Mouse (Mus musculus) hindbrain, embryonic 13.5 days (tissue): ENCODE results near the gene Serpinb3a. TPM values are rescaled to one million over a fixed set of nuclear protein-coding genes. Genes with fewer than 3 reads are reported as not detected.
"Not testable (repeated sequence)": the region's sequence is repeated elsewhere in the genome, so short reads cannot be mapped to it uniquely, and the experiment has no call there.

Source experiments
- ATAC-seq: fragments of 200-750 bp; cut with Nextera tagmentation; 2 replicates; pipeline ENCODE4 v1.8.0; 2017; ENCODE audit warnings: moderate TSS enrichment; ENCODE audit not compliant: low FRiP score
- H3K27ac ChIP-seq: fragments of 300-500 bp; sonication (generic); 2 replicates; pipeline ENCODE4 v1.5.1; 2015; ENCODE audit warnings: inconsistent platforms, mild to moderate bottlenecking, moderate library complexity
- H3K27me3 ChIP-seq: fragments of 300-500 bp; sonication (generic); 2 replicates; pipeline ENCODE4 v1.6.1; 2015; ENCODE audit warnings: mild to moderate bottlenecking, inconsistent platforms
- H3K36me3 ChIP-seq: fragments of 300-500 bp; sonication (generic); 2 replicates; pipeline ENCODE4 v1.6.1; 2015; ENCODE audit warnings: mild to moderate bottlenecking, inconsistent platforms
- H3K4me1 ChIP-seq: fragments of 300-500 bp; sonication (generic); replicated peaks from 2 replicates; pipeline ENCODE4 v1.6.1; 2015; ENCODE audit warnings: inconsistent platforms
- H3K4me2 ChIP-seq: fragments of 300-500 bp; sonication (generic); 2 replicates; pipeline ENCODE4 v1.6.1; 2015; ENCODE audit warnings: inconsistent platforms, mild to moderate bottlenecking, moderate library complexity
- H3K4me3 ChIP-seq: fragments of 300-500 bp; sonication (generic); 2 replicates; pipeline ENCODE4 v1.5.1; 2015; ENCODE audit warnings: mild to moderate bottlenecking, inconsistent platforms
- H3K9ac ChIP-seq: fragments of 300-500 bp; sonication (generic); 2 replicates; pipeline ENCODE4 v1.6.1; 2015; ENCODE audit warnings: mild to moderate bottlenecking, inconsistent platforms
- H3K9me3 ChIP-seq: fragments of 300-500 bp; sonication (generic); 2 replicates; pipeline ENCODE4 v1.6.1; 2016; ENCODE audit warnings: inconsistent platforms
- WGBS: fragments of 180-500 bp; shearing (Covaris S2); methylation state at CpG from one replicate; pipeline ENCODE4 v1.1.7; 2015; 5-methylcytosine and 5-hydroxymethylcytosine counted together
- polyA plus RNA-seq: library from polyadenylated mRNA; unstranded; fragments of >200 nt; fragmentation: Nextera tagmentation; extraction: Ambion mirVana; gene quantifications from 2 replicates; pipeline ENCODE4 v1.2.1, GENCODE M21; 2015

The Serpinb3a gene
- not detected in 2 replicates for polyA plus RNA-seq

DNA sequence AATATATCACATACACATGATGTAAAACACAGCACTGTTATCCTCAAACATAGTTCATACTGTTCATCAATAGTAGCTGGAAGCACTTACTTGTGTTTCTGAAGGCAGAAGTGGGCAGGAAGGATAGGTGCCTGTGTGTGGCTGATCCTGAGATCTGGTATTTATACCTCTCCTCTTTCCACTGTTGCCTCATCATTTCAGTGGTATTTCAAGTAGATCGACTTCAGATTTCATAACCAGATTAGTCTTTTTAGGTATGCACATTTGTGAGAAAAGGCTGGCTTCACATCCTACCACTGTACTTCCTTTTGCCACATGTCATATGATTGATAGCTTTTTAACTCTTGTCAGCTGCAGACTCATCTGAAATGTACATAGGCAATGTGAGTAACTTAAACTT lies at the start of gene Serpinb3a:
Serpinb3a (minus strand) TSS at position 101 of the 400 bp plus-strand sequence.
- no peaks in the 10 kb centered on the region for H3K27me3 ChIP-seq
- no peak within 1 kb of the TSS for H3K4me3 ChIP-seq
- no peaks in the 10 kb centered on the region for H3K4me1 ChIP-seq
- ATAC-seq: no peak
- 91% methylated on average over 1 of the region's 1 CpGs for WGBS
- no peak within 1 kb of the TSS for H3K4me2 ChIP-seq
- no peaks in the 10 kb centered on the region for H3K9me3 ChIP-seq
- no peaks in the 10 kb centered on the region for H3K36me3 ChIP-seq
- no peak within 1 kb of the TSS for H3K9ac ChIP-seq
- no peak within 1 kb of the TSS for H3K27ac ChIP-seq

DNA sequence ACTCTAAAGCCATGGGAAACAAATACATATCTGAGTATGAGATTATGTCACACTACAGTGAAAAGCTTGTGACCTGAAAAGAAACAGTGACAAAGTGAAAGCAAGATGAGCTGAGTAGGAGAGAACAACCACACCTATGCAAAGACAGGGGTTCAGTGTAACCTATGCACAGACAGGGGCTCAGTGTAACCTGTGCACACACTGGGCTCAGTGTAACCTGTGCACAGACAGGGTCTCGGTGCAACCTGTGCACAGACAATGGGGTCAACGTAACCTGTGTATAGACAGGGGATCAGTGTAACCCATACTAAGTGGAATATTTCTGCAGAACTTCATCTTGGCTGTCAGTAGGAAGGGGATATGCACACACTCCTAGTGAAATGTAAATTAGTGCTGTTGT lies 46.3 kb upstream of the Serpinb3a start:
- 79% methylated on average over 2 of the region's 2 CpGs for WGBS
- H3K4me1 ChIP-seq: no peaks in the 10 kb centered on the region
- no peak overlapping the region for H3K4me3 ChIP-seq
- H3K27ac ChIP-seq: no peak overlapping the region
- no peaks in the 10 kb centered on the region for H3K36me3 ChIP-seq
- H3K27me3 ChIP-seq: no peaks in the 10 kb centered on the region
- H3K9me3 ChIP-seq: no peaks in the 10 kb centered on the region
- H3K4me2 ChIP-seq: no peak overlapping the region
- no peak overlapping the region for H3K9ac ChIP-seq
- ATAC-seq: no peak

DNA sequence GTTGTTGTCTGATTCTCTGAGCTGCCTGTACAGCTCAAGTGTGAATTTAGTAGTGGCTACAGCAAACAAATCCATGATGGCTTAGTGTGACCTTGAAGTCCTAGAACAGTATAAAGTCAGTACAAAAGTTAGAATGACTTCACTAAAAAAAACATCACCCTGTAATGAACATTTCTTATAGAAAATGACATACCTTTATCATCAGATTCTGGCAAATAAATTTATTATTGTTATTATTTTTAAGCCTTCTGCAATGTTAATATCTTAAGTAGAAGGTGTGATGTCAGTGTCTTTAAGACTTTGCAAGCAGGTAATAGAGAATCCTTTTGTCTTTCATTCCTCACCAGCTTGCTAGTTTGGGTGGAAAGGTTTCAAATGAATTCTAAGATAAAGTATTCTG lies 31.3 kb upstream of the Serpinb3a start, which contains the start of gene Serpinb3d:
Serpinb3d (minus strand) TSS at position 101 of the 400 bp plus-strand sequence.
- Histone ChIP-seq H3K4me1 (no peaks in the 10 kb centered on the region), H3K9ac (no peak within 1 kb of the TSS), H3K27me3 (no peaks in the 10 kb centered on the region), H3K4me3 (no peak within 1 kb of the TSS), H3K9me3 (no peaks in the 10 kb centered on the region), H3K36me3 (no peaks in the 10 kb centered on the region), H3K4me2 (no peak within 1 kb of the TSS), H3K27ac (no peak within 1 kb of the TSS)
- ATAC-seq: no peak

DNA sequence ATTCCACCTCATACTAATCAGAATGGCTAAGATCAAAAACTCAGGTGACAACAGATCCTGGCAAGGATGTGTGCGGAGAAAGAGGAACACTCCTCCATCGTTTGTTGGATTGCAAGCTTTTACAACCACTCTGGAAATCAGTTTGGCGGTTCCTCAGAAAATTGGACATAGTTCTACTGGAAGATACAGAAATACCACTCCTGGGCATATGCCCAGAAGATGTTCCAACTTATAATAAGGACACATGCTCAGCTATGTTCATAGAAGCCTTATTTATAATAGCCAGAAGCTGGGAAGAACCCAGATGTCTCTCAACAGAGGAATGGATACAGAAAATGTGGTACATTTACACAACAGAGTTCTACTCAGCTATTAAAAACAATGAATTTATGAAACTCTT lies 17.9 kb downstream of the Serpinb3a start:
- not testable (repeated sequence) for H3K9ac ChIP-seq, H3K4me1 ChIP-seq, H3K9me3 ChIP-seq, H3K36me3 ChIP-seq, H3K4me2 ChIP-seq, H3K27me3 ChIP-seq, H3K27ac ChIP-seq, ATAC-seq, H3K4me3 ChIP-seq
- WGBS: 90% methylated on average over 3 of the region's 3 CpGs

DNA sequence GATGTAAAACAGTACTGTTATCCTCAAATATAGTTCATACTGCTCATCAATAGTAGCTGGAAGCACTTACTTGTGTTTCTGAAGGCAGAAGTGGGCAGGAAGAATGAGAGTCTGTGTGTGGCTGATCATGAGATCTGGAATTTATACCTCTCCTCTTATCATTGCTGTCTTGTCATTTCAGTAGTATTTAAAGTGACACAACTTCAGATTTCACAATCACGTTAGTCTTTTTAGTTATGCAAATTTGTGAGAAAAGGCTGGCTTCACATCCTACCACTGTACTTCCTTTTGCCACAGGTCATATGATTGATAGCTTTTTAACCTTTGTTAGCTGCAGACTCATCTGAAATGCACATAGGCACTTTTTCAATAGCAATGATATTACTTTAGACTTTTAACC lies 26.2 kb downstream of the Serpinb3a start:
- 65% methylated on average over 1 of the region's 1 CpGs for WGBS
- Histone ChIP-seq H3K4me3 (no peak overlapping the region), H3K27me3 (no peaks in the 10 kb centered on the region), H3K4me2 (no peak overlapping the region), H3K9me3 (no peaks in the 10 kb centered on the region), H3K27ac (no peak overlapping the region), H3K9ac (no peak overlapping the region), H3K36me3 (no peaks in the 10 kb centered on the region), H3K4me1 (no peaks in the 10 kb centered on the region)
- no peak for ATAC-seq

DNA sequence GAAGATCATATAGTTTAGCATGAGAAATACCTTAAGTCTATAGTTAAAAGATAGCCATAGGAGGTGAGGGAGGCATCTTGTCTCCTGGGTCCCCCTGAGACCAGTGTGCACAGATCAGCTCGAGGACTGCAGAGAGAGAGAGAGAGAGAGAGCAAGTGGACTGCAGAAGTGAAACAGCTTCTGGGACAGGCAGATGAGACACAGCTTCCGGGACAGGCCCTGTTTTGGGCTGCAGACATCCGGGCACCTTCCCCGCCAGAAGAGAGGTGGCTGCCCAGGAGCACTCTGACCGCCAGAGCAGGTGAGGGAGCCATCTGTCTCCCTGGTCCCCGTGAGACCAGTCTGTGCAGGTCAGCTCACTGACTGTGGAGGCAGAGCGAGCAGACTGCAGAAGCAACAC lies 36.9 kb downstream of the Serpinb3a start:
- Histone ChIP-seq H3K4me2 (no peak overlapping the region), H3K36me3 (no peaks in the 10 kb centered on the region), H3K4me1 (no peaks in the 10 kb centered on the region), H3K27me3 (no peaks in the 10 kb centered on the region), H3K9ac (no peak overlapping the region), H3K4me3 (no peak overlapping the region), H3K9me3 (no peaks in the 10 kb centered on the region), H3K27ac (no peak overlapping the region)
- ATAC-seq: no peak
- WGBS: 89% methylated on average over 7 of the region's 7 CpGs

DNA sequence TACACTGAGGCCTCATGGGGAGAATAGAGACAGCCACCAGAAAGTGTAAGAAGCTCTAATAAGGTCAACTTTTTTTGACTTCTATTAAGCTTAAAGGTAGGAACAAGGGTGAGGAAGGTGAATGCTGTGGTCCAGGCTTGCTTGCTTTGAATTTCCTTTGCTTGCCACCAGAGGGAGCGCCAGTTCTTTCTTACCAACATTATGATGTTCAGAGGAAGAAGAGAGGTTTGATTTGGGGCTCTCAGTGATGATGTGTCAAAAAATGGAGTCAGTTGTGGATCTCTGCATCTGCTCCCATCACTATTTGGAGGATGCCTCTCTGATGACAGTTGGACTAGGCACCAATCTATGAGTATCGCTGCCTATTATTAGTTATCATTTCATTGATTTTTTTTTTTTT lies 37.6 kb downstream of the Serpinb3a start:
- 49% methylated on average over 2 of the region's 2 CpGs for WGBS
- no peak for ATAC-seq
- Histone ChIP-seq H3K27me3 (no peaks in the 10 kb centered on the region), H3K9me3 (no peaks in the 10 kb centered on the region), H3K4me1 (no peaks in the 10 kb centered on the region), H3K27ac (no peak overlapping the region), H3K9ac (no peak overlapping the region), H3K4me2 (no peak overlapping the region), H3K4me3 (no peak overlapping the region), H3K36me3 (no peaks in the 10 kb centered on the region)

DNA sequence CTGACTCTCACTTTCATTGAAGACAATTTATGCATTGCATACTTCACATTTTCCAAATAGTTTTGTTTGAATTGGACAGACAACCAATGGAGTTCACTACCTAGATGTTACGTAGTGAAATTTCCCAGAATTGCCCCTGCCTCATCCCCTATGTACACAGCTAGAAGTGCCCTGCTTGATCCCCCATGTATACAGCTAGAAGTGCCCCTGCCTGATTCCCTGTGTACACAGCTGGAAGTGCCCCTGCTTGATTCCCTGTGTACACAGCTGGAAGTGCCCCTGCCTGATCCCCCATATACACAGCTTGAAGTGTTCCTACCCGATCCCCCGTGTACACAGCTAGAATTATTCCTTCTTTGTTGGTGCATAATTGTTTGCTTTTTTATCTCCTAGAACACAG lies 45.8 kb downstream of the Serpinb3a start:
- Histone ChIP-seq H3K9ac (no peak overlapping the region), H3K4me1 (no peaks in the 10 kb centered on the region), H3K4me2 (no peak overlapping the region), H3K27ac (no peak overlapping the region), H3K27me3 (no peaks in the 10 kb centered on the region), H3K9me3 (no peaks in the 10 kb centered on the region), H3K36me3 (no peaks in the 10 kb centered on the region), H3K4me3 (no peak overlapping the region)
- WGBS: 80% methylated on average over 3 of the region's 3 CpGs
- no peak for ATAC-seq

DNA sequence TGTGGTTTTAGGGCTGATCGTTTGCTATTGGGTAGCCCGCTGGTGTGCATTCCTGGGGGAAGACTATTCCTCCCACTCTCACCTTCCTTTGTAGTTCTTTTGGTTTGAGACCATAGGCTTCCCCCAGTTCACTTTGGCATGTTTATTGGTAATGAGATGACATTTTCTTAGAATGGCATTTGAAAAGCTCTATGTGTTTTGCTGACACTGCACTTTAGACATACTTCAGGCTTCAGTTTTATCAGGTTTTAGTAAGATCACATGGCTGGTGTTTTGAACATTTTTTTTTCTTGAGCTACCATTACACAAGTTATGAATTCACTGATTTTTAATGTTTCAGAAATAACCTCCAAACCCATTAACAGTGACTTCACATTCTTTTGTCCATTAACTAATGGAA lies 50.3 kb downstream of the Serpinb3a start:
- H3K4me3 ChIP-seq: no peak overlapping the region
- H3K9me3 ChIP-seq: no peaks in the 10 kb centered on the region
- ATAC-seq: no peak
- 84% methylated on average over 2 of the region's 2 CpGs for WGBS
- H3K9ac ChIP-seq: no peak overlapping the region
- H3K27ac ChIP-seq: no peak overlapping the region
- no peaks in the 10 kb centered on the region for H3K4me1 ChIP-seq
- no peaks in the 10 kb centered on the region for H3K36me3 ChIP-seq
- no peaks in the 10 kb centered on the region for H3K27me3 ChIP-seq
- H3K4me2 ChIP-seq: no peak overlapping the region

DNA sequence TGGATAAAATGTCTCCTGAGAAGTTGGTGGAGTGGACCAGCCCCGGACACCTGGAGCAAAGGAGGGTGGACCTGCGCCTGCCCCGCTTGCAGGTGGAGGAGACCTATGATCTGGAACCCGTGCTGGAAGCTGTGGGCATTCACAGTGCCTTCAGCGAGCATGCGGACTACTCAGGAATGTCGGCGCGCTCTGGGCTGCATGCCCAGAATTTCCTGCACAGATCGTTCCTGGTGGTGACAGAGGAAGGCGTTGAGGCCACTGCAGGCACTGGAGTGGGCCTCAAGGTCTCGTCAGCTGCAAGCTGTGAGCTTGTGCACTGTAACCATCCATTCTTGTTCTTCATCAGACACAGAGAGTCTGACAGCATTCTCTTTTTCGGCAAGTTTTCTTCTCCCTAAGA lies 51.7 kb downstream of the Serpinb3a start:
- no peak for ATAC-seq
- Histone ChIP-seq H3K27me3 (no peaks in the 10 kb centered on the region), H3K9ac (no peak overlapping the region), H3K9me3 (no peaks in the 10 kb centered on the region), H3K4me3 (no peak overlapping the region), H3K4me2 (no peak overlapping the region), H3K4me1 (no peaks in the 10 kb centered on the region), H3K27ac (no peak overlapping the region), H3K36me3 (no peaks in the 10 kb centered on the region)
- 83% methylated on average over 13 of the region's 13 CpGs for WGBS

Other genes with a start within 250 kb of the Serpinb3a start
- not detected in 2 replicates for gene Serpinb5, start 191.1 kb downstream of the Serpinb3a start, polyA plus RNA-seq
- 0.12 TPM in 1 of 2 replicates, not detected in the other for gene Serpinb12, start 117.9 kb downstream of the Serpinb3a start, polyA plus RNA-seq
- not detected in 2 replicates for gene Serpinb13, start 71.3 kb downstream of the Serpinb3a start, polyA plus RNA-seq
- not detected in 2 replicates for gene Serpinb3d, start 31.2 kb upstream of the Serpinb3a start, polyA plus RNA-seq
- not detected in 2 replicates for gene Serpinb3b, start 226.1 kb upstream of the Serpinb3a start, polyA plus RNA-seq
- not detected in 2 replicates for gene Serpinb3c, start 226.1 kb upstream of the Serpinb3a start, polyA plus RNA-seq